Mouse (Mus musculus) skeletal muscle tissue, adult 2 months (tissue): Measurements from ENCODE around the gene Phykpl.

Experiments
- DNase-seq: peaks from one replicate; pipeline ENCODE4 v3.0.0-alpha.2; 2012; ENCODE audit warnings: low read depth, low spot score

Gene Phykpl

DNA sequence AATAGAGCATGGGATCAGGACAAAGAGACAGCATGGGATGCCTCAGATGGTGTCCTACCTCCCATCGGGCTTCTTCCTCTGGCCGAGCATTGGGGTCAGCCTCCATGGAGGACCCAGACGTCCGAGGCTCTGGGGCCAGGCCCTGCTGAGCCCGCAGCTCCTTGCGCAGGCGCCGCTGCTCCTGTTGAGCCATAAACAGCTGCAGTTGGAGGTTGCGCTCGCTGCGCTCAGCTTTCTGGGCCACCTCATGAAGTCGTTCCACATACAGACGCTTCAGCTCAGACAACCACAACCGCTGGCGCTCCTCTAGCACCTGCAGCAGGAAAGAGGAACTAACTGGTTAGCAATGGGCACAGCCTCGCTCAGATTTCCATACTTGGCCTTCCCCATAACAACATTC is 59.7 kb downstream of the Phykpl start:
- DNase-seq, result peak; percentile 52

GRCm38 (mm10) chr11:51645293-51645692 is 60.7 kb downstream of the Phykpl start:
- DNase-seq, result no peak

DNA sequence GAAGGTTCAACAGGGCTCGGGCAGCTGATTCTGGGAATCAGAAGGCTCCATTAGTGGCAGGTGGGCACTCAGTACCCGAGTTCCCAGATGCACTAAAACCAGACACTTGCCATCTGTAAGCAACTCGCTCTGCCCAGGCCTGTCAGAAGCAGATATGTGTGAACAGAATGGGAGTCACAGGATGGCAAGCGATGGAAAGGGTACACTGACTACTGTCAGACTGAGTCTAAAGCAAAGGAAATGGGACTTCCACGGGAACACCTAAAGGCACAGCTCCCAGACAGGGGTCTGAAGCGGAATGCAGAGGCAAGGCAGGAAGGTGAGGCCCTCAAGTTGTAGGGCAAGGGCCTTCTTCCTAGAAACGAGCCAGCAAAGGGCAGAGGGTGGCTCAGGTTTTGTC is 61.7 kb downstream of the Phykpl start:
- no peak for DNase-seq

GRCm38 (mm10) chr11:51646751-51647667 is 62.5 kb downstream of the Phykpl start:
- DNase-seq, result no peak

- DNase-seq, result no peak
These were observed 64.0 kb downstream of the Phykpl start for GRCm38 (mm10) chr11:51648566-51648965.

DNA sequence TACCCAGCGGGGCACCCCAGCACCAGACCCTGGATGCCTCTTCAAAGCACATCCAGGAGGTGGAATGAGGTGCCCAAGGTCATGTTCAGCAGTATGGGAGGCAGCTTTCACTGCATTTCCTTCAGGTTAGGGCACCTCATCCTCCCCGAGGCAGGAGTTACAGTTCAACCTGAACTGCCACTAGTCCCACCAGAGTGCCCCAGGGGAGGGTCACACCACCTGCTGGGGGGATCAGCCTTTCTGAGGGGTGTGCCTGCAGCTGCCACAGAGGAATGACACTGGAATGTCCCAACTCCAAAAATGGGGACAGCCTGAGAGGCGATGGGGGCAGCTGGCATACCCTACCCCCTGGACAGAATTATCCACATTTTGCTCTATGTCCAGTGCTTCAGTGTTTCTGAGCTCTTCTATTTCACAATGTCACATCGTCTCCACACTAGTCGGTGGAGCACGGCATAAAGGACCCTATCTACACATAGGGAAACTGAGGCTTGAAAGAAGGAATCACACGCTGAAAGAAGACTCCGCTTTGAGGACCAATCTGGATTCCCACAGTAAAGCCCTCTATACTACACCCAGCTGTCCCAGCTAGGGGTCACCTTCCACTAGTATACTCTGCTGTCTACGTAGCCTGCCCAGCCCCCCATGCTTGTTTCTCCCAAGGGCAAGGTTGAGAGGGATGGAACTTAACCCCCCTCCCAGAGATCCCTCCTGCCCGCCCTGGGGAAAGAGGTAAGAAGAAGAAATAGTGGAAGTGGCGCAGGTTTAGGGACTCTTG is 64.7 kb downstream of the Phykpl start:
- no peak for DNase-seq

- no peak for DNase-seq
These were observed 65.3 kb downstream of the Phykpl start for GRCm38 (mm10) chr11:51649889-51650199.

GRCm38 (mm10) chr11:51650261-51650660 is 65.7 kb downstream of the Phykpl start:
- no peak for DNase-seq

- DNase-seq, result no peak
These were observed 66.3 kb downstream of the Phykpl start, which contains the start of the genes N4bp3 and D930048N14Rik for GRCm38 (mm10) chr11:51650691-51651515. TSS of gene N4bp3 (minus strand) at chr11:51650842. TSS of gene D930048N14Rik (plus strand) at chr11:51650954.

GRCm38 (mm10) chr11:51652889-51653418 is 68.4 kb downstream of the Phykpl start:
- no peak for DNase-seq

- DNase-seq, result no peak
These were observed 69.2 kb downstream of the Phykpl start for GRCm38 (mm10) chr11:51653736-51654135.
